Mouse (Mus musculus) adrenal gland, adult 2 months (tissue): ENCODE results near the gene Trpm2. TPM values are rescaled to one million over a fixed set of nuclear protein-coding genes. Genes with fewer than 3 reads are reported as not detected.
"Not testable (repeated sequence)": the region's sequence is repeated elsewhere in the genome, so short reads cannot be mapped to it uniquely, and the experiment has no call there.

ENCODE experiments used
- DNase-seq: peaks from one replicate; pipeline ENCODE4 v3.0.0; 2021
- polyA plus RNA-seq: library from polyadenylated mRNA; depleted of rRNA; stranded (reverse); fragments of >200 nt; gene quantifications from 2 replicates; pipeline ENCODE4 v1.2.3, GENCODE M21; 2012
- total RNA-seq, 2 experiments: library from RNA; stranded (reverse); gene quantifications; 2 replicates each; pipeline ENCODE4 v1.2.3; 2021

Gene Trpm2
- total and polyA plus RNA-seq, 3 experiments, result 2.6 to 3.2 (median 3.0) TPM

- DNase-seq, result peak; percentile 100
Observed at GRCm38 (mm10) chr10:77978351-77979350, 8.3 kb upstream of the Trpm2 start, which contains the start of gene 1810043G02Rik. 1810043G02Rik (plus strand) TSS chr10:77978524.

- peak; percentile 33 for DNase-seq
Observed at GRCm38 (mm10) chr10:77976458-77977150, 6.2 kb upstream of the Trpm2 start.

DNA sequence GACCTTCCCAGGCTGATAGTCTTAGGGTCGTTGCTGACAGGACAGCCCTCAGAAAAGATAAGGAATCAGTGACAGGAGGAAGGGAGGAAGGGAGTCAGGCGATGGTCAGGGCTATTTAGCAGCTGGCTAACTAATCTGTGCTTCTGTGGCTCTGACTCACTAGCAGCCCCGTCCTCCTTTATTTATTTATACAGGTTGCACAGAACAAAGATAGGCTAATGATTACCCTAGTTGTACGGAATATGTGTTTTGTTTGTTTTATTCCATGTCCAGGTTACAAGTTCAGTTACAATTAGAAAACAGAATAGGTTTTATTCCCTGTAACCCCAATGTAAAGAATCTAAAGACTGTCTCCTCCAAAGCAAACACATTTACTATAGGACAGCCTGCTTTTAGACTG, 5.3 kb upstream of the Trpm2 start:
- no peak for DNase-seq

GRCm38 (mm10) chr10:77974811-77975210, 4.4 kb upstream of the Trpm2 start:
- no peak for DNase-seq

GRCm38 (mm10) chr10:77974323-77974722, 4.0 kb upstream of the Trpm2 start:
- DNase-seq, result no peak

GRCm38 (mm10) chr10:77971709-77972553, 1.6 kb upstream of the Trpm2 start:
- DNase-seq, result no peak

- no peak for DNase-seq
Observed at GRCm38 (mm10) chr10:77971191-77971590, 828 bp upstream of the Trpm2 start.

GRCm38 (mm10) chr10:77969973-77970325, 414 bp downstream of the Trpm2 start:
- DNase-seq, result no peak

GRCm38 (mm10) chr10:77969274-77969972, 940 bp downstream of the Trpm2 start:
- peak; percentile 67 for DNase-seq

DNA sequence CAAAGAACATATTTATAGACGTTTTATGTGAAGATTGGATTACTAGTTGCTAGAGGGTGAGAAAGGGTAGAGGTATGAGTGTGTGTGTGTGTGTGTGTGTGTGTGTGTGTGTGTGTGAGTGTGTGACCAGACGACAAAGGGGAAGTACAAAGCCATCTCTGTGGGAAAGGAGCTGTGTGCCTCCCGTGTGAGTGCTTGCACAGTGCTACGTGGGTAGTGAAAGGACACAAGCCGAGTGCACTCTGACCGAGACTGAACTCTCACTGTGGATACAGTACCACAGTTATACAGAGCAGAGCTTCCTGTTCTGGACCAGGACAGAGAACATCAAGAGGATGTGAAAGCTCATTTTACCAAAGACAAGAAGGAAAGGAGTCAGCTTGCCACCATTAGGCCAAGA, 6.4 kb downstream of the Trpm2 start:
- DNase-seq, result no peak

GRCm38 (mm10) chr10:77962725-77963124, 7.6 kb downstream of the Trpm2 start:
- no peak for DNase-seq

DNA sequence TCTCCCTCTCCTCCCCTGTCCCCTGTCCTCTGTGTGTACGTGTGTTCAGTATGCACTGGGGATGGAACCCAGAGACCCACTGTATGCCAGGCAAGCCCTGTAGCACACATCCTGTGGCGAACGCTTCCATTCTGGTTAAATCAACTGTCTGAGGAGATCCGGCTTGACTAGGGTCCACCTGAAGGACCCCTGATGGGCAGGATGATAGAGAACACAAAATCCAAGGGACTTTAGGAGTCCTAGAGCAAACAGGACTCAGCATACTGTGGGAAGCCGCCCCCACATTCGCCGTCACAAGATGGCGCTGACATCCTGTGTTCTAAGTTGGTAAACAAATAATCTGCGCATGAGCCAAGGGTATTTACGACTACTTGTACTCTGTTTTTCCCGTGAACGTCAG, 19.9 kb downstream of the Trpm2 start:
- not testable (repeated sequence) for DNase-seq

- peak; percentile 21 for DNase-seq
Observed at GRCm38 (mm10) chr10:77939685-77940084, 30.7 kb downstream of the Trpm2 start.

DNA sequence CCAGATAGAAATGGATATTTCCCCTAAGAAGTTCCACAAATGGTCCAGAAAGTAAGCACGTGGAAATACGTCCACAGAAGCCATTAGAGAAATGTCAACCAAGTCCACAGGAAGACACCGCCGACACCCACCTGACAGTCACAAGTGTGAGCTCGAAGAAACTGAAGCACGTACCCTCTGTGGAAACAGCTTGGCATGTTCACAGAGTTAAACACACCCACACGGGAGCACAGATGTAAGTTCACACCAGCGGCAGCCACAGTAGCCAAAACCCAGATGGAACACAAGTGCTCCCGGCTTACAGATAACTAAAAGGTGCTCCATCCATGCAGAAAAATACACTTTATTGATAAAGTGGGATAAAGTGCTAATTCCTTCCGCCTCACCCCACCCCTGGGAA, 43.0 kb downstream of the Trpm2 start:
- DNase-seq, result no peak

DNA sequence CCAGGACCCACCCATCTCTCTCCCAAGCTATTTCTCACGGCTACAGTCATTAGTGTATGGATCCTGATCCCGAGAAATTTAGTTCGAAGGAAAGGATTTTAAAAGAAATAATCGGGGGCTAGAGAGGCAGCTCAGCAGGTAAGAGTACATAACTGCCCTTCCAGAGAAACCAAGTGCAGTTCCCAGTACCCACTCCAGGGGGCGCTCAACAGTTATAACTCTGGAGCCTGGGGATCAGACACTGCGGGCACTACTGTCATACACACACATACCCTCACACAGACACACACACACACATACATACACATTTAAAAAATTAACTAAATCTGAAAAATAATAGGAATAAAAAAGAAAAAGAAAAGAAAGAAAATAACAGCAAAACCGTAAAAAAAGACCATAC, 44.2 kb downstream of the Trpm2 start:
- peak; percentile 48 for DNase-seq

DNA sequence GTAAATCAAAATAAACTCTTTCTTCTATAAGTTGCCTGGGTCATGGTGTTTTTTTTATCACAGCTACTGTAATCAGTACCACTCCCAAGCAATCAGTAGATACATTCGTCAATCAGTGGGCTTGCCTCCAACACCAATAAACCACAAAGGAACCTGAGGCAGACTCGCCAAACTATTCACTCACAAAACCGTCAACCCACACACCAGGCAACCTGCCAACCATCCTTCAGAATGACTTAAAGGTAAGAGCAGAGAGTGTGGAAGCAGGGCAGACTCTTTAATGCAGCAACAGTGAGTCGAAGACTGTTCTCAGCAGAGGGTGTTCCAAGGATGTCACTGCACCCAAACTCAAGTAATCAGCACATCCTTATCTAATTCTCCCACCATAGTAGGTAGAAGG, 47.7 kb downstream of the Trpm2 start:
- DNase-seq, result no peak

- no peak for DNase-seq
Observed at GRCm38 (mm10) chr10:77921009-77921408, 49.4 kb downstream of the Trpm2 start.

- peak; percentile 61 for DNase-seq
Observed at GRCm38 (mm10) chr10:77916636-77917335, 53.6 kb downstream of the Trpm2 start.

DNA sequence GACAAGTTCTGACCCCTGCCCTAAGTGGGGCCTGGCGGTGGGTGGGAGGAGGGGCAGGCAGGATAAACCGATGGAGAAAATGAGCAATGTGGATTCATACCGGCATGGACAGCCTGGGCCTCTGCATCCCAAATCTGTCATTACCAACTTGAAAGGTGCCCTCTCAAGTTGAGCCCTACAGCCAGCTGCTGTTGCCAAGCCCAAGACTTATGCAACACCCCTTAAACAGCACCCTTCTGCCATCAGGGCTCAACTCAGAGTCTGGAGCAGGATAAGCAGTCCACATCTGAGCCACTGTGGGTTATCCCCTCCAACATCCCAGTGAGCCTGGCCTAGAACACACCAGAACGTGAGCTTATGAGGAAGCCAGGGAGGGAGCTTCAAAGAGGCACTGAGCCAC, 57.1 kb downstream of the Trpm2 start:
- DNase-seq, result no peak

DNA sequence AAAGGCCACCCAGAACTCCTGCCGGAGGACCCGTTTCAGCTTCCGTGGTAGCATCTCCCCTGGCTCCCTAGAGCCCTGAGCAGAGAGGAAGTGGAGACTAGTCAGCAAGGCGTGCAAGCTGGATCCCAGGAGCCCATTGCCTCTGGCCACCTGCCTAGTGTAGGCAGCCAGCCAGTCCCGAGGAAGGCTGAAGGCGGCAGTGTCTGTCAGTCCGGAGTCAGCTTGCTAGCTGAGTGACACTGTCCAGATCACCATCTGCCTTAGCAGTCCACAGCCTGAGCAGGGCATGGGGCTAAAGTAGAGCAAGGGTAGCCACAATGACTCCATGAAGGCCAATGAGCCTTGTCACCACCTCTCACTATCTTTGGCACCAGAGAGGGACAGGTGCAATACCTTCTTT, 57.8 kb downstream of the Trpm2 start:
- peak; percentile 56 for DNase-seq
